Mouse (Mus musculus) small intestine, adult 2 months (tissue): Measurements from ENCODE around the gene Hist1h3b.

ENCODE experiments used
- CTCF ChIP-seq: fragments of 200-500 bp; IDR thresholded peaks from 2 replicates; pipeline ENCODE4 v1.5.1; 2012; ENCODE audit warnings: low read depth, mild to moderate bottlenecking, control low read depth, inconsistent platforms, low read length, moderate library complexity, mixed read lengths; ENCODE audit not compliant: insufficient replicate concordance, insufficient read length; ENCODE audit errors: extremely low read depth
- POLR2A ChIP-seq: fragments of 200-500 bp; IDR thresholded peaks from 2 replicates; pipeline ENCODE4 v1.6.1; 2012; ENCODE audit warnings: low read depth, mild to moderate bottlenecking, control low read depth, inconsistent platforms, low read length, moderate library complexity

DNA sequence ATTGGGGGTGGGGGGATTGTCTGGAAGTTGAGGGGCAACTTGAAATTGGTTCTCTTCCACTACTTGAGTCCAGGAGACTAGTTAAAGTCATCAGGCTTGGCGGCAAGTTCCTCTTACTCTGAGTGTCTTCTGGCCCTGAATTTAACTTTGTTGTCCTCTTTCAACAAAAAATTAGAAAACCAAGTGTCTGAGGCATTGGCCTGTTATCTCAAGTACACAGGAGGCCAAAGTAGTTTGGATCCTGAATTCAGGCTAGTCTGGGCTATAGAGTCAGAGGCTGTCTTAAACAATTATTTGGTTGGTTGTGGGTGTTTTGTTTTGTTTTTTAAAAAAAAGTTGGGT is 13.1 kb downstream of the Hist1h3b start:
- TF ChIP-seq CTCF (no peak), POLR2A (no peak)
